Mouse (Mus musculus): ENCODE results near the gene Map3k20. TPM values are rescaled to one million over a fixed set of nuclear protein-coding genes. Genes with fewer than 3 reads are reported as not detected.
A peak's percentile ranks its signal among the peaks of the same experiment; 100 is the strongest.

Map3k20 gene
- polyA plus RNA-seq (2012; rRNA removed) = 9.0 and 9.9 TPM in 2 replicates

- peak in 1 of 2 experiments; percentile 53 for DNase-seq (ENCODE audit: extremely low spot score in 1 of 2, low spot score in 1 of 2)
Measured at GRCm38 (mm10) chr2:72285256-72285887, at the start of gene Map3k20. Gene Map3k20 (plus strand): TSS chr2:72285637.

GRCm38 (mm10) chr2:72238421-72238820 is 47.0 kb upstream of the Map3k20 start:
- no peak for DNase-seq (ENCODE audit: extremely low spot score in 1 of 2, low spot score in 1 of 2)

GRCm38 (mm10) chr2:72238925-72239324 is 46.5 kb upstream of the Map3k20 start:
- peak in 1 of 2 experiments; percentile 56 for DNase-seq (ENCODE audit: extremely low spot score in 1 of 2, low spot score in 1 of 2)

GRCm38 (mm10) chr2:72239456-72239855 is 46.0 kb upstream of the Map3k20 start:
- DNase-seq (ENCODE audit: extremely low spot score in 1 of 2, low spot score in 1 of 2) = no peak

GRCm38 (mm10) chr2:72239993-72240392 is 45.4 kb upstream of the Map3k20 start:
- no peak for DNase-seq (ENCODE audit: extremely low spot score in 1 of 2, low spot score in 1 of 2)

GRCm38 (mm10) chr2:72240691-72241090 is 44.7 kb upstream of the Map3k20 start:
- DNase-seq (ENCODE audit: extremely low spot score in 1 of 2, low spot score in 1 of 2) = no peak

- no peak for DNase-seq (ENCODE audit: extremely low spot score in 1 of 2, low spot score in 1 of 2)
Measured at GRCm38 (mm10) chr2:72241714-72242472, 43.5 kb upstream of the Map3k20 start.

- no peak for DNase-seq (ENCODE audit: extremely low spot score in 1 of 2, low spot score in 1 of 2)
Measured at GRCm38 (mm10) chr2:72242910-72243675, 42.3 kb upstream of the Map3k20 start.

GRCm38 (mm10) chr2:72245631-72246030 is 39.8 kb upstream of the Map3k20 start:
- DNase-seq (ENCODE audit: extremely low spot score in 1 of 2, low spot score in 1 of 2) = no peak

GRCm38 (mm10) chr2:72246376-72246775 is 39.1 kb upstream of the Map3k20 start:
- no peak for DNase-seq (ENCODE audit: extremely low spot score in 1 of 2, low spot score in 1 of 2)

GRCm38 (mm10) chr2:72247819-72248218 is 37.6 kb upstream of the Map3k20 start:
- no peak for DNase-seq (ENCODE audit: extremely low spot score in 1 of 2, low spot score in 1 of 2)

GRCm38 (mm10) chr2:72252510-72253505 is 32.6 kb upstream of the Map3k20 start:
- peak in 1 of 2 experiments; percentile 68 for DNase-seq (ENCODE audit: extremely low spot score in 1 of 2, low spot score in 1 of 2)

- no peak for DNase-seq (ENCODE audit: extremely low spot score in 1 of 2, low spot score in 1 of 2)
Measured at GRCm38 (mm10) chr2:72253882-72254281, 31.6 kb upstream of the Map3k20 start.

GRCm38 (mm10) chr2:72254813-72255582 is 30.4 kb upstream of the Map3k20 start:
- no peak for DNase-seq (ENCODE audit: extremely low spot score in 1 of 2, low spot score in 1 of 2)

- no peak for DNase-seq (ENCODE audit: extremely low spot score in 1 of 2, low spot score in 1 of 2)
Measured at GRCm38 (mm10) chr2:72260704-72261103, 24.7 kb upstream of the Map3k20 start.

- DNase-seq (ENCODE audit: extremely low spot score in 1 of 2, low spot score in 1 of 2) = peak; percentile 35 to 62
Measured at GRCm38 (mm10) chr2:72262814-72263480, 22.5 kb upstream of the Map3k20 start.

GRCm38 (mm10) chr2:72267390-72267789 is 18.0 kb upstream of the Map3k20 start:
- DNase-seq (ENCODE audit: extremely low spot score in 1 of 2, low spot score in 1 of 2) = no peak

GRCm38 (mm10) chr2:72269651-72270341 is 15.6 kb upstream of the Map3k20 start:
- no peak for DNase-seq (ENCODE audit: extremely low spot score in 1 of 2, low spot score in 1 of 2)
